Mouse (Mus musculus) megakaryocyte, embryonic 14.5 days (primary cell): Measurements from ENCODE around the gene Gm21987.

ENCODE experiments used
- FLI1 ChIP-seq: IDR thresholded peaks from 2 replicates; pipeline ENCODE4 v1.6.1; 2012; ENCODE audit warnings: low read length, inconsistent platforms, mixed read lengths
- GATA1 ChIP-seq: IDR thresholded peaks from 3 replicates; pipeline ENCODE4 v1.6.1; 2012; ENCODE audit warnings: mixed read lengths, low read length, inconsistent platforms, borderline replicate concordance

- no peak for TF ChIP-seq GATA1
- no peak for TF ChIP-seq FLI1
These were observed 47.4 kb downstream of the Gm21987 start for GRCm38 (mm10) chr16:38394191-38394618.
